Mouse (Mus musculus) neural tube, embryonic 14.5 days (tissue): ENCODE results near the gene Fam104a. TPM values are rescaled to one million over a fixed set of nuclear protein-coding genes. Genes with fewer than 3 reads are reported as not detected.
"Not testable (repeated sequence)": the region's sequence is repeated elsewhere in the genome, so short reads cannot be mapped to it uniquely, and the experiment has no call there.

Experiments
- ATAC-seq: fragments of 200-750 bp; cut with Nextera tagmentation; 2 replicates; pipeline ENCODE4 v1.8.0; 2017; ENCODE audit warnings: low read depth, mild to moderate bottlenecking, moderate TSS enrichment, moderate library complexity
- H3K27ac ChIP-seq: fragments of 300-500 bp; sonication (generic); 2 replicates; pipeline ENCODE4 v1.5.1; 2014; ENCODE audit warnings: low read depth, mild to moderate bottlenecking, control low read depth, low read length, moderate library complexity, mixed read lengths
- H3K27me3 ChIP-seq: fragments of 300-500 bp; sonication (generic); 2 replicates; pipeline ENCODE4 v1.6.1; 2014; ENCODE audit warnings: low read length; ENCODE audit not compliant: control insufficient read depth, insufficient read depth
- H3K36me3 ChIP-seq: fragments of 300-500 bp; sonication (generic); 2 replicates; pipeline ENCODE4 v1.6.1; 2014; ENCODE audit warnings: low read length, mixed read lengths; ENCODE audit not compliant: control insufficient read depth, insufficient read depth
- H3K4me1 ChIP-seq: fragments of 300-500 bp; sonication (generic); 2 replicates; pipeline ENCODE4 v1.6.1; 2014; ENCODE audit warnings: low read length; ENCODE audit not compliant: control insufficient read depth, insufficient read depth
- H3K4me2 ChIP-seq: fragments of 300-500 bp; sonication (generic); 2 replicates; pipeline ENCODE4 v1.6.1; 2014; ENCODE audit warnings: mild to moderate bottlenecking, low read depth, low read length, control low read depth
- H3K4me3 ChIP-seq: fragments of 300-500 bp; sonication (generic); 2 replicates; pipeline ENCODE4 v1.5.1; 2014; ENCODE audit warnings: low read depth, low read length, control low read depth, mixed read lengths
- H3K9ac ChIP-seq: fragments of 300-500 bp; sonication (generic); replicated peaks from 2 replicates; pipeline ENCODE4 v1.6.1; 2014; ENCODE audit warnings: low read depth, mild to moderate bottlenecking, control low read depth, low read length, mixed read lengths
- H3K9me3 ChIP-seq: fragments of 300-500 bp; sonication (generic); 2 replicates; pipeline ENCODE4 v1.6.1; 2016; ENCODE audit warnings: low read length; ENCODE audit not compliant: control insufficient read depth
- WGBS: fragments of 180-500 bp; shearing (Covaris S2); extraction: QIAGEN DNeasy Blood & Tissue Kit; methylation state at CpG from one replicate; pipeline ENCODE4 v1.1.7; 2014; 5-methylcytosine and 5-hydroxymethylcytosine counted together
- polyA plus RNA-seq: library from polyadenylated mRNA; unstranded; fragments of >200 nt; fragmentation: Nextera tagmentation; extraction: Ambion mirVana; gene quantifications from 2 replicates; pipeline ENCODE4 v1.2.1, GENCODE M21; 2014

Fam104a gene
- polyA plus RNA-seq, 1 experiment from 2014 or later: 41.4 TPM

GRCm38 (mm10) chr11:113661835-113662351, 22.1 kb downstream of the Fam104a start:
- Histone ChIP-seq H3K27me3 (no peaks in the 10 kb centered on the region), H3K4me3 (no peak overlapping the region), H3K9ac (no peak overlapping the region), H3K9me3 (no peaks in the 10 kb centered on the region), H3K36me3 (peaks cover 40% of the 10 kb centered on the region), H3K27ac (no peak overlapping the region), H3K4me1 (no peaks in the 10 kb centered on the region), H3K4me2 (no peak overlapping the region)
- WGBS: 95% methylated on average over 18 of the region's 18 CpGs
- no peak for ATAC-seq

- no peak overlapping the region for H3K4me3 ChIP-seq
- H3K27ac ChIP-seq: no peak overlapping the region
- no peaks in the 10 kb centered on the region for H3K9me3 ChIP-seq
- H3K36me3 ChIP-seq: peaks cover 49% of the 10 kb centered on the region
- H3K4me1 ChIP-seq: no peaks in the 10 kb centered on the region
- no peak overlapping the region for H3K4me2 ChIP-seq
- H3K9ac ChIP-seq: no peak overlapping the region
- no peaks in the 10 kb centered on the region for H3K27me3 ChIP-seq
- no peak for ATAC-seq
- 89% methylated on average over 11 of the region's 11 CpGs for WGBS
Observed at GRCm38 (mm10) chr11:113660940-113661339, 23.0 kb downstream of the Fam104a start.

- not testable (repeated sequence) for H3K9ac ChIP-seq, H3K4me1 ChIP-seq, H3K9me3 ChIP-seq, H3K27me3 ChIP-seq, H3K4me2 ChIP-seq, ATAC-seq, H3K4me3 ChIP-seq, H3K27ac ChIP-seq
- 99% methylated on average over 3 of the region's 3 CpGs for WGBS
- peaks cover 56% of the 10 kb centered on the region for H3K36me3 ChIP-seq
Observed at GRCm38 (mm10) chr11:113660213-113660612, 23.7 kb downstream of the Fam104a start.

GRCm38 (mm10) chr11:113658763-113659162, 25.2 kb downstream of the Fam104a start:
- Histone ChIP-seq H3K9me3 (no peaks in the 10 kb centered on the region), H3K4me3 (no peak overlapping the region), H3K27me3 (no peaks in the 10 kb centered on the region), H3K4me1 (no peaks in the 10 kb centered on the region), H3K9ac (no peak overlapping the region), H3K4me2 (no peak overlapping the region), H3K36me3 (peaks cover 64% of the 10 kb centered on the region), H3K27ac (no peak overlapping the region)
- no peak for ATAC-seq
- WGBS: 95% methylated on average over 4 of the region's 4 CpGs

- Histone ChIP-seq H3K4me1 (no peaks in the 10 kb centered on the region), H3K27me3 (no peaks in the 10 kb centered on the region), H3K9ac (no peak overlapping the region), H3K27ac (no peak overlapping the region), H3K4me3 (no peak overlapping the region), H3K4me2 (no peak overlapping the region), H3K36me3 (peaks cover 66% of the 10 kb centered on the region), H3K9me3 (no peaks in the 10 kb centered on the region)
- WGBS: 93% methylated on average over 8 of the region's 8 CpGs
- ATAC-seq: no peak
Observed at GRCm38 (mm10) chr11:113658319-113658718, 25.6 kb downstream of the Fam104a start.

GRCm38 (mm10) chr11:113657221-113657620, 26.7 kb downstream of the Fam104a start:
- Histone ChIP-seq H3K27ac (no peak overlapping the region), H3K27me3 (no peaks in the 10 kb centered on the region), H3K4me1 (no peaks in the 10 kb centered on the region), H3K9ac (0 out of 2 replicates have a peak overlapping the region, but pooled peaks have one; percentile 11), H3K4me2 (no peak overlapping the region), H3K4me3 (no peak overlapping the region), H3K9me3 (no peaks in the 10 kb centered on the region), H3K36me3 (peaks cover 77% of the 10 kb centered on the region)
- 77% methylated on average over 4 of the region's 4 CpGs for WGBS
- no peak for ATAC-seq

- WGBS: 84% methylated on average over 8 of the region's 8 CpGs
- H3K4me3 ChIP-seq: no peak overlapping the region
- peaks cover 73% of the 10 kb centered on the region for H3K36me3 ChIP-seq
- H3K27me3 ChIP-seq: no peaks in the 10 kb centered on the region
- no peak overlapping the region for H3K27ac ChIP-seq
- ATAC-seq: peak; percentile 38; the same call in 1 of the 2 replicates
- no peak overlapping the region for H3K9ac ChIP-seq
- no peak overlapping the region for H3K4me2 ChIP-seq
- H3K9me3 ChIP-seq: no peaks in the 10 kb centered on the region
- no peaks in the 10 kb centered on the region for H3K4me1 ChIP-seq
Observed at GRCm38 (mm10) chr11:113656511-113656932, 27.4 kb downstream of the Fam104a start.

GRCm38 (mm10) chr11:113654561-113655270, 29.2 kb downstream of the Fam104a start:
- Histone ChIP-seq H3K27ac (no peak overlapping the region), H3K27me3 (no peaks in the 10 kb centered on the region), H3K9ac (no peak overlapping the region), H3K4me3 (no peak overlapping the region), H3K4me2 (no peak overlapping the region), H3K9me3 (no peaks in the 10 kb centered on the region), H3K36me3 (peaks cover 64% of the 10 kb centered on the region), H3K4me1 (peaks cover 11% of the 10 kb centered on the region; the same call in 1 of the 2 replicates)
- ATAC-seq: no peak
- 81% methylated on average over 18 of the region's 18 CpGs for WGBS

- Histone ChIP-seq H3K4me1 (peaks cover 11% of the 10 kb centered on the region; the same call in 1 of the 2 replicates), H3K9me3 (no peaks in the 10 kb centered on the region), H3K27ac (no peak overlapping the region), H3K36me3 (peaks cover 59% of the 10 kb centered on the region), H3K27me3 (no peaks in the 10 kb centered on the region), H3K9ac (no peak overlapping the region), H3K4me2 (no peak overlapping the region), H3K4me3 (no peak overlapping the region)
- ATAC-seq: no peak
- WGBS: 93% methylated on average over 15 of the region's 15 CpGs
Observed at GRCm38 (mm10) chr11:113654105-113654504, 29.9 kb downstream of the Fam104a start.
